In genomic region chr2:152330858-152331423, GRCm38 (mm10) we compare ENCODE assay signal across 8 mouse cellular contexts. TPM values are rescaled to one million over a fixed set of nuclear protein-coding genes. Genes with fewer than 3 reads are reported as not detected.
DNase-seq lines count a peak whose midpoint lies in the region; ATAC-seq and TF ChIP-seq lines count a peak whose summit lies in the region.

No protein-coding gene starts in this region.

- H3K36me3 ChIP-seq in neural tube, embryonic 11.5 days (ENCODE audit: control insufficient read depth, insufficient read depth, low read length): peaks cover 6% of the 10 kb centered on the region
- no peaks in the 10 kb centered on the region; the same call in 1 of the 2 replicates for H3K36me3 ChIP-seq in limb, embryonic 11.5 days (ENCODE audit: control insufficient read depth, insufficient read depth, low read length)
- H3K36me3 ChIP-seq in neural tube, embryonic 14.5 days (ENCODE audit: control insufficient read depth, insufficient read depth, low read length): peaks cover 29% of the 10 kb centered on the region
- H3K36me3 ChIP-seq in kidney, adult 2 months (ENCODE audit: control insufficient read depth, insufficient read depth, low read length): no peaks in the 10 kb centered on the region

- H3K27me3 ChIP-seq in neural tube, embryonic 11.5 days (ENCODE audit: control insufficient read depth, insufficient read depth, low read length): no peaks in the 10 kb centered on the region
- H3K27me3 ChIP-seq in limb, embryonic 11.5 days (ENCODE audit: control insufficient read depth, insufficient read depth, low read length): no peaks in the 10 kb centered on the region
- H3K27me3 ChIP-seq in neural tube, embryonic 14.5 days (ENCODE audit: control insufficient read depth, insufficient read depth, low read length): peaks cover 2% of the 10 kb centered on the region; the same call in 1 of the 2 replicates
- no peaks in the 10 kb centered on the region for H3K27me3 ChIP-seq in kidney, adult 2 months (replicated peaks; ENCODE audit: control insufficient read depth, insufficient read depth, low read length)

- peak overlapping the region; percentile 83; the same call in 1 of the 2 replicates for H3K4me3 ChIP-seq in neural tube, embryonic 11.5 days (ENCODE audit: low read depth, low read length)
- H3K4me3 ChIP-seq in limb, embryonic 11.5 days (ENCODE audit: low read depth, low read length): peak overlapping the region; percentile 86; the same call in 1 of the 2 replicates
- H3K4me3 ChIP-seq in neural tube, embryonic 14.5 days (ENCODE audit: low read depth, low read length): peak overlapping the region; percentile 93
- H3K4me3 ChIP-seq in kidney, adult 2 months (ENCODE audit: insufficient read depth, low read depth, low read length): no peak overlapping the region

- H3K4me2 ChIP-seq in neural tube, embryonic 11.5 days (ENCODE audit: low read depth): peak overlapping the region; percentile 90
- peak overlapping the region; percentile 91; the same call in 1 of the 2 replicates for H3K4me2 ChIP-seq in limb, embryonic 11.5 days (ENCODE audit: low read depth, severe bottlenecking)
- peak overlapping the region; percentile 79; the same call in 1 of the 2 replicates for H3K4me2 ChIP-seq in neural tube, embryonic 14.5 days (ENCODE audit: low read depth, low read length)

- no peaks in the 10 kb centered on the region for H3K9me3 ChIP-seq in neural tube, embryonic 11.5 days (ENCODE audit: control insufficient read depth, low read length)
- H3K9me3 ChIP-seq in limb, embryonic 11.5 days (ENCODE audit: control insufficient read depth, low read length): no peaks in the 10 kb centered on the region
- H3K9me3 ChIP-seq in neural tube, embryonic 14.5 days (ENCODE audit: control insufficient read depth, low read length): no peaks in the 10 kb centered on the region

- no peak for TF ChIP-seq POLR2A in kidney, adult 2 months (IDR thresholded peaks at IDR 0.05; ENCODE audit: low read depth, low read length)

- DNase-seq in neural tube, embryonic 11.5 days (ENCODE audit: low spot score): no peak
- no peak for DNase-seq in neural tube, embryonic 10.5 days (ENCODE audit: extremely low spot score, low spot score)
- DNase-seq in limb, embryonic 11.5 days (ENCODE audit: low spot score): no peak
- no peak for DNase-seq in kidney, adult 2 months
- no peak for DNase-seq in right cerebral cortex, postnatal 10 days (ENCODE audit: low spot score in 2 of 2)
- DNase-seq in testis, postnatal 14 days (ENCODE audit: low spot score): no peak

- 66% methylated on average over 7 of the region's 7 CpGs for WGBS in neural tube, embryonic 11.5 days
- 71% methylated on average over 7 of the region's 7 CpGs for WGBS in limb, embryonic 11.5 days
- 76% methylated on average over 7 of the region's 7 CpGs for WGBS in neural tube, embryonic 14.5 days
- 48% methylated on average over 7 of the region's 7 CpGs for WGBS in kidney, adult 2 months

- no peak overlapping the region for H3K27ac ChIP-seq in neural tube, embryonic 11.5 days (ENCODE audit: low read depth, low read length)
- H3K27ac ChIP-seq in limb, embryonic 11.5 days (replicated peaks; ENCODE audit: low read depth, low read length): no peak overlapping the region
- no peak overlapping the region for H3K27ac ChIP-seq in neural tube, embryonic 14.5 days (ENCODE audit: low read depth, low read length)
- H3K27ac ChIP-seq in kidney, adult 2 months (ENCODE audit: insufficient read depth, low read depth, low read length): no peak overlapping the region

- no peak overlapping the region for H3K9ac ChIP-seq in neural tube, embryonic 11.5 days (ENCODE audit: low read length)
- H3K9ac ChIP-seq in limb, embryonic 11.5 days (ENCODE audit: low read length): no peak overlapping the region
- no peak overlapping the region for H3K9ac ChIP-seq in neural tube, embryonic 14.5 days (replicated peaks; ENCODE audit: low read depth, low read length)

- H3K4me1 ChIP-seq in neural tube, embryonic 11.5 days (ENCODE audit: control insufficient read depth, insufficient read depth, low read length): peaks cover 8% of the 10 kb centered on the region
- H3K4me1 ChIP-seq in limb, embryonic 11.5 days (ENCODE audit: control insufficient read depth, insufficient read depth, low read length): 0 out of 2 replicates have a peak, but pooled peaks cover 2% of the 10 kb centered on the region
- H3K4me1 ChIP-seq in neural tube, embryonic 14.5 days (ENCODE audit: control insufficient read depth, insufficient read depth, low read length): peaks cover 13% of the 10 kb centered on the region; the same call in 1 of the 2 replicates
- no peaks in the 10 kb centered on the region for H3K4me1 ChIP-seq in kidney, adult 2 months (ENCODE audit: control insufficient read depth, insufficient read depth, low read length)

- TF ChIP-seq CTCF in kidney, adult 2 months (conservative IDR thresholded peaks at IDR 0.05; ENCODE audit: insufficient read depth, insufficient read length, low read depth, low read length): no peak

- no peak for ATAC-seq in neural tube, embryonic 11.5 days (ENCODE audit: insufficient read depth, low FRiP score, low TSS enrichment)
- ATAC-seq in erythroblast, adult 5-6 weeks (replicated peaks; ENCODE audit: low FRiP score, poor library complexity, severe bottlenecking): peak; percentile 51
- ATAC-seq in limb, embryonic 11.5 days (ENCODE audit: insufficient number of reproducible peaks, low FRiP score, low TSS enrichment, low read depth): no peak
- no peak for ATAC-seq in neural tube, embryonic 14.5 days (ENCODE audit: low read depth)

RNA-seq across cellular contexts. Expression of gene Rbck1, which starts 1.5 kb away (rescaled TPM):
- 69.2 and 77.8 TPM in 2 replicates for polyA plus RNA-seq in neural tube, embryonic 11.5 days (2014; fragmentation: Nextera tagmentation; extraction: Ambion mirVana)
- total RNA-seq in erythroblast, adult 5-6 weeks (2015; ENCODE audit: low replicate concordance): 28.2 TPM in 2 replicates
- 16.6 and 25.1 TPM in 2 replicates for total RNA-seq in erythroblast, adult 5-6 weeks (2017; ENCODE audit: low replicate concordance)
- polyA plus RNA-seq in limb, embryonic 11.5 days (2014; fragmentation: Nextera tagmentation; extraction: Ambion mirVana): 66.6 and 67.4 TPM in 2 replicates
- 98.5 and 107 TPM in 2 replicates for polyA plus RNA-seq in neural tube, embryonic 14.5 days (2014; fragmentation: Nextera tagmentation; extraction: Ambion mirVana)
- polyA plus RNA-seq in kidney, adult 2 months (2012; rRNA removed): 150 and 155 TPM in 2 replicates

RNA-seq across cellular contexts. Expression of gene Trib3, which starts 12.9 kb away (rescaled TPM):
- polyA plus RNA-seq in neural tube, embryonic 11.5 days (2014; fragmentation: Nextera tagmentation; extraction: Ambion mirVana): 1.1 and 1.4 TPM in 2 replicates
- 1.0 TPM in 1 of 2 replicates, not detected in the other for total RNA-seq in erythroblast, adult 5-6 weeks (2015; ENCODE audit: low replicate concordance)
- total RNA-seq in erythroblast, adult 5-6 weeks (2017; ENCODE audit: low replicate concordance): 0.26 and 0.98 TPM in 2 replicates
- 1.4 and 1.8 TPM in 2 replicates for polyA plus RNA-seq in limb, embryonic 11.5 days (2014; fragmentation: Nextera tagmentation; extraction: Ambion mirVana)
- polyA plus RNA-seq in neural tube, embryonic 14.5 days (2014; fragmentation: Nextera tagmentation; extraction: Ambion mirVana): 1.1 and 1.6 TPM in 2 replicates
- polyA plus RNA-seq in kidney, adult 2 months (2012; rRNA removed): 1.4 and 1.5 TPM in 2 replicates

RNA-seq across cellular contexts. Expression of gene Tbc1d20, which starts 37.3 kb away (rescaled TPM):
- polyA plus RNA-seq in neural tube, embryonic 11.5 days (2014; fragmentation: Nextera tagmentation; extraction: Ambion mirVana): 30.0 and 30.4 TPM in 2 replicates
- 9.6 and 17.9 TPM in 2 replicates for total RNA-seq in erythroblast, adult 5-6 weeks (2015; ENCODE audit: low replicate concordance)
- total RNA-seq in erythroblast, adult 5-6 weeks (2017; ENCODE audit: low replicate concordance): 5.6 and 9.9 TPM in 2 replicates
- 30.5 and 35.4 TPM in 2 replicates for polyA plus RNA-seq in limb, embryonic 11.5 days (2014; fragmentation: Nextera tagmentation; extraction: Ambion mirVana)
- polyA plus RNA-seq in neural tube, embryonic 14.5 days (2014; fragmentation: Nextera tagmentation; extraction: Ambion mirVana): 28.0 and 33.9 TPM in 2 replicates
- polyA plus RNA-seq in kidney, adult 2 months (2012; rRNA removed): 54.6 and 59.5 TPM in 2 replicates

RNA-seq across cellular contexts. Expression of gene Nrsn2, which starts 45.5 kb away (rescaled TPM):
- 7.6 TPM in 2 replicates for polyA plus RNA-seq in neural tube, embryonic 11.5 days (2014; fragmentation: Nextera tagmentation; extraction: Ambion mirVana)
- total RNA-seq in erythroblast, adult 5-6 weeks (2015; ENCODE audit: low replicate concordance): not detected in 2 replicates
- not detected in 2 replicates for total RNA-seq in erythroblast, adult 5-6 weeks (2017; ENCODE audit: low replicate concordance)
- polyA plus RNA-seq in limb, embryonic 11.5 days (2014; fragmentation: Nextera tagmentation; extraction: Ambion mirVana): 1.8 and 2.2 TPM in 2 replicates
- 42.9 and 54.4 TPM in 2 replicates for polyA plus RNA-seq in neural tube, embryonic 14.5 days (2014; fragmentation: Nextera tagmentation; extraction: Ambion mirVana)
- polyA plus RNA-seq in kidney, adult 2 months (2012; rRNA removed): 0.12 and 0.50 TPM in 2 replicates
